Mouse (Mus musculus) cerebellum, adult 11 months (tissue): ENCODE data around the gene Gm9817.

Experiments
- DNase-seq: peaks from one replicate; pipeline ENCODE4 v3.0.0; 2022

The Gm9817 gene

DNA sequence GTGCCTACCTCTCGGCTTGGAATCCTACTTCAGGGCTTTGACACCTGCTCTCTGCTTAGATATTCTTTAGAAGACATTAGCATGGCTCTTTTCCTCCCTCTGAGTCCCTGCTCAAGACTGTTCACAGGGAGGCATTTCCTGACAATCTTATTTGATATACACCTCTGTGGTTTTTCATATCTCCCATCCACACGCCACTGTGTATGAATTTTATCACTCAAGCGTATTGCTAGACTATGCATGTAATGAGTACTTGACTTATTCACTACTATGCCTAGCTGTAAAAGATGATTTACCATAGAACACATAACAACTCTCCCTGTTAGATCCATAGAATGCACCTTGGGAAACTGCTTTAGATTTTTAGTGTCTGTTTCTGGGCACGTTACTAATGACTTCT is 14.3 kb downstream of the Gm9817 start:
- DNase-seq: no peak

DNA sequence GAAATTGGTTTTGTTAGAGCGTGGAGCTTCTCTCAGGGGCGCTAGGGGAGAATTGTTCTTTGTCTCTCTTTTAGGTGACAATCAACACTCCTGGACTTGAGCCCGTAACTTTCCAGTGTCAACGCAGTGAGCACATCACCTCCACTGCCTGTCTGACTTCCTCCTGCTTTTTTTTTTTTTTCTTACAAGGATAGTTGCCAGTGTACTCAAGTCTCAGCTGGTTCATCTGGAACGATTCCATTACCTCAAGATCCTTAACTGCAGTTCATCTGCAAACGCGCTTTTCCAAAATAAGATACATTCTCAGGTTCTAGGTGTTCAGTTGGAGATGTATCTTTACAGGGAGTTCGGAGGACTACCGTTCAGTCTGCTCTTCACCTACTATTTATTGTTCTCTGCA is 16.5 kb downstream of the Gm9817 start:
- DNase-seq: no peak

DNA sequence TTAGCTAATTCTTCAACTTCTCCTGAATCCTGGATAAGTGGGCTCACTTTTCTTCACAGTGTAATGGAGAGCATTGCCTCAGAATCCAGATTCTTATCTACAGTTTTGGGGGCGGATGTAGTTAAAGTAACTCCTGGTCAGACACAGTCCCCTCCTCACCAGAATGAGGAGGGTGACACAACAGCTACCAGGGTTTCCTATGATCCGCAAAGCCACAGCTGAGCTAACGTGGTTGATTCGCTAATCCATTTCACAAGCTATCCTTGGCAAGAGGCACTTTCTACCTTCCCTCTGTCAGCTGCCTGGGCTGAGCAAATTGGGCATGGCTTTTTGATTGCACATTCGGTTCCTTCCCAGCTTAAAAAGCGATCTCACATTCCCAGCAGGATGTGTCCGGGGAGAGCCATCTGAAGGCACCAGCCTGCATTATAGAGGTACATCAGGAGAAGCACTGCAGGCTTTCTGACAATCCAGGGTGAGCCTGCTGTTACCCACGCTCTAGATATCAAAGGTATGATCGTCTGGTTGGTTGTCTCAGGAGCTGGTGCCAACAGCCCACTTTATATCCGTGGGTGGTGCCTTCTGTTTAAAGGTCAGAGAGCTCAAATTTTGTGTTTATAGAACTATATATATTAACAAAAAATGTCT is 21.2 kb downstream of the Gm9817 start:
- DNase-seq: no peak

DNA sequence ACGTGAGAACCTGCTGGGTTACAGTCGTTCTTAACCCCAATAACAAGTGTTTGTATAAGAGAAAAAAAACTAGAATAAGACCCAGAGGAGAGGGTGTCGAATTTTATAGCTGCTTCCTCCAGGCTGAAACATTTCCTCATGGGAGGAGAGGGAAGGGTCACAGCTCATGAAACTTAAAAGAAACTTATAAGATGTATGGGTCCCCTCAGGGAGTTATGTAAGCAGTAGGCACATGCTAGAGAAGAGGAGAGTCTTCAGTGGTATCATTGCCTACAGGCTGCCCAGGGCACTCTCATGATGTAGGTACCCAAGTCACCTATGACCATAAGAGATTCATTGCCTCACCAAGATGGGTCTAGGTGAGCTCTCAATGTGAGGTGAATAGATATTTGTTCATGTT is 28.0 kb downstream of the Gm9817 start:
- no peak for DNase-seq

DNA sequence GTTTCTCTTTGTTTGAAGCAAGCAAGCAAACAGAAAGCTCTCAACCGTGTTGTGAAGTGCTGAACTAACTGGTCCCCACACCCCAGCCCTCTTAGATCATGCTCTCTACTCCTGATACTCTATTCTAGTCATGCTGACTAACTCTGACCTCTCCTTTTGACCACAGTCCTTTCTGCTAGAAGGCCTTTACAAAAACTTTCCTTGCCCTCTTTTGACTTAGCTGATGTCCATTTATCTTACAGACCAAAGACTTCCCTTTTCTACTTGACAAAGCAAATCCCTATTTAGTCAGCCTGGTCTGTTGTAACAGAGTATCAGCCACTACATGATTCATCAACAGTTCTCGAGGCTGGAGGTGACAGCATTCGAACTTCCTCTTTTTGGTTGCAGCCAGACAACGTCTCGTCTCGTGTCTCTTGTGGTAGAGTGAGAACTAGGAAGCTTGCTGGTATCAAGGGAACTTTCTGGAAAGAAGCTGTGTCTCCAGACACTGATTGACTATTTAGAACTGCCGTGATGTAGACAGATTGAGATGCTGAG is 30.4 kb downstream of the Gm9817 start:
- no peak for DNase-seq

DNA sequence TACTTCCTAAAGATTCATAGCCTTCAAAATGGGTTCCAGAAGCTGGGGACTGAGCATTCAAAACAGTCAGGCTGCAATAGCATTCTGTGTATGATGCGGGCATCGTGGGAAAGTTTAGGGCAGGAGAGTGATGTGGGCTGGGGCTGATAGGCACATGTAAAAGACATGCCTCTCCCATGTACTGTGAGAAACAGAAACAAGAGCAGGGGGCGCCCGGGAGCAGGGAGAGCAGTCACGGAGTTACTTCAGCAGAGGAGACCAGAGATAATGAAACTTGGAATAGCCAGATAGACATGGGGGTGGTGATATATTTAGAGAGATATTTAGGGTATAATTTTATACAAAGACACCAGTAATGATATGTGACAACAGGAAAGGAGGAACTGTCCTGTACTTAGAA is 39.9 kb downstream of the Gm9817 start:
- DNase-seq: no peak

DNA sequence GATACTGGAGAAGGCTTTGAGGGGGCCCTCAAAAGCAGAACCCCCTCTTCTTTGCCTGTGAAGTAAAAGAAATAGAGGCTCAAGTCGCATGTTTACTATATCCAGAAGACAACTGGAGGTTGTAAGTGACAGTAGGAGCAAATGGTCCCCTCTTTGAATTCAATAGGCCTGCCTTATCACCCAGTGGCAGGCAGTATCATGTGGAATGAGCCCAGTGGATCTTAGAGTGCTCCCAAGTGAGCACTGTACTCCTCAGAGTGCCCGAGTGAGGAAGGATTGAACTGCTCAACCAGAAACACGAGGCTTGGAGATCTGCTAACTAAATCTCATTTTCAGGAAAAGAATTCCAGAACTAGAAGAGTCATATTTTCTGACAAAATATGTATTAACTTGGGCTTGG is 40.3 kb downstream of the Gm9817 start:
- no peak for DNase-seq
